Comparison of ENCODE assay signal across 9 mouse cellular contexts in the genomic region with DNA sequence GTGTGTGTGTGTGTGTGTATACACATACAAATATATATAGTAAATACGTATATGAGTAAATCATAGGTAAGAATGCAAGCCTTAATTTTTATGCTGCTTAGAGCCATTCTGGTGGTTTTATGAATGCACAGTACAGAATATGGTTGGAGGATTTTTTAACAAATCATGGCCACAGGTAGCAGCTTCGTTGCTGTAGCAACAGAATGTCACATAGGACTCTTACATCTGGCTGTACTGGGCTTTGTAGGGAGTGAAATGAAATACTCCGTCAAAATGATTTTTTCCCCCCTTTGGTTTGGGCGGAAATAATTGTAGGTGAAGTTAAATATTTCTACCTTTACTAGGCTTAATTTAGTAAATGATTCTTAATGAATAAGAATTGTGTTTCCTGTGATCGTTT. TPM values are rescaled to one million over a fixed set of nuclear protein-coding genes. Genes with fewer than 3 reads are reported as not detected.
A peak's percentile ranks its signal among the peaks of the same experiment; 100 is the strongest.
DNase-seq lines count a peak whose midpoint lies in the region; ATAC-seq and TF ChIP-seq lines count a peak whose summit lies in the region.
"Had no signal": no experiment of that assay in that cellular context is flagged by ENCODE, and none has a peak within 500 bp of the region (broad histone marks: within the 10 kb centered on the region; RNA-seq: fewer than 3 reads in every experiment).

No protein-coding gene starts in this region.

- 84% methylated on average over 5 of the region's 5 CpGs for WGBS in limb, embryonic 12.5 days
- 87% methylated on average over 5 of the region's 5 CpGs for WGBS in limb, embryonic 10.5 days
- WGBS in hindbrain, embryonic 12.5 days = 60% methylated on average over 5 of the region's 5 CpGs
- 55% methylated on average over 5 of the region's 5 CpGs for WGBS in midbrain, embryonic 15.5 days

- no peaks in the 10 kb centered on the region for H3K9me3 ChIP-seq in limb, embryonic 12.5 days
- H3K9me3 ChIP-seq in limb, embryonic 10.5 days (replicated peaks) = no peaks in the 10 kb centered on the region
- no peaks in the 10 kb centered on the region for H3K9me3 ChIP-seq in hindbrain, embryonic 12.5 days (replicated peaks)
- H3K9me3 ChIP-seq in midbrain, embryonic 15.5 days = no peaks in the 10 kb centered on the region

- peak overlapping the region; percentile 26 for H3K4me3 ChIP-seq in gastrocnemius, adult 2 months
- no peak overlapping the region for H3K4me3 ChIP-seq in limb, embryonic 12.5 days (replicated peaks)
- H3K4me3 ChIP-seq in limb, embryonic 10.5 days = no peak overlapping the region
- H3K4me3 ChIP-seq in hindbrain, embryonic 12.5 days = peak overlapping the region; percentile 64
- H3K4me3 ChIP-seq in midbrain, embryonic 15.5 days = peak overlapping the region; percentile 86

- H3K4me1 ChIP-seq in limb, embryonic 12.5 days (replicated peaks) = peaks cover 29% of the 10 kb centered on the region
- peaks cover 23% of the 10 kb centered on the region for H3K4me1 ChIP-seq in limb, embryonic 10.5 days
- H3K4me1 ChIP-seq in hindbrain, embryonic 12.5 days = peaks cover 46% of the 10 kb centered on the region
- H3K4me1 ChIP-seq in midbrain, embryonic 15.5 days = peaks cover 45% of the 10 kb centered on the region

- H3K9ac ChIP-seq in limb, embryonic 12.5 days (replicated peaks) = no peak overlapping the region
- peak overlapping the region; percentile 85; the same call in 1 of the 2 replicates for H3K9ac ChIP-seq in hindbrain, embryonic 12.5 days
- H3K9ac ChIP-seq in midbrain, embryonic 15.5 days = 0 out of 2 replicates have a peak overlapping the region, but pooled peaks have one; percentile 89

- no peak for DNase-seq in gastrocnemius, adult 2 months
- no peak for DNase-seq in gastrocnemius, adult 8-10 months (ENCODE audit: low spot score in 2 of 2)
- no peak for DNase-seq in limb, embryonic 10.5 days (ENCODE audit: low spot score)
- no peak for DNase-seq in urinary bladder, postnatal 4 days (ENCODE audit: low spot score in 2 of 2)
- no peak for DNase-seq in layer of hippocampus, postnatal 36 days
- DNase-seq: gastrocnemius, postnatal 36 days had no signal

- ATAC-seq in limb, embryonic 12.5 days (ENCODE audit: insufficient number of reproducible peaks, insufficient read depth, low FRiP score, low TSS enrichment, low read depth) = no peak
- ATAC-seq in hindbrain, embryonic 12.5 days (ENCODE audit: low FRiP score) = no peak
- peak; percentile 31; the same call in 1 of the 2 replicates for ATAC-seq in midbrain, embryonic 15.5 days (replicated peaks)

- H3K36me3 ChIP-seq in limb, embryonic 12.5 days = peaks cover 7% of the 10 kb centered on the region; the same call in 1 of the 2 replicates
- H3K36me3 ChIP-seq in limb, embryonic 10.5 days = 0 out of 2 replicates have a peak, but pooled peaks cover 3% of the 10 kb centered on the region
- H3K36me3 ChIP-seq in hindbrain, embryonic 12.5 days = 0 out of 2 replicates have a peak, but pooled peaks cover 4% of the 10 kb centered on the region
- no peaks in the 10 kb centered on the region for H3K36me3 ChIP-seq in midbrain, embryonic 15.5 days (replicated peaks)

- intact Hi-C loops in gastrocnemius, adult 2 months (cut with DNase I) = loop anchor here (5.0 to 10.0 kb wide), 2 partner anchors 56 to 148 kb away; no protein-coding TSS in a partner anchor

- no peaks in the 10 kb centered on the region for H3K27me3 ChIP-seq in limb, embryonic 12.5 days
- 0 out of 2 replicates have a peak, but pooled peaks cover 5% of the 10 kb centered on the region for H3K27me3 ChIP-seq in limb, embryonic 10.5 days (ENCODE audit: low read depth, poor library complexity, severe bottlenecking)
- no peaks in the 10 kb centered on the region for H3K27me3 ChIP-seq in hindbrain, embryonic 12.5 days
- no peaks in the 10 kb centered on the region for H3K27me3 ChIP-seq in midbrain, embryonic 15.5 days (replicated peaks)

- TF ChIP-seq CTCF in gastrocnemius, adult 2 months (IDR thresholded peaks at IDR 0.05) = no peak

- peak overlapping the region; percentile 94 for H3K4me2 ChIP-seq in limb, embryonic 12.5 days
- peak overlapping the region; percentile 72 for H3K4me2 ChIP-seq in hindbrain, embryonic 12.5 days (replicated peaks)
- peak overlapping the region; percentile 73 for H3K4me2 ChIP-seq in midbrain, embryonic 15.5 days

- H3K27ac ChIP-seq in gastrocnemius, adult 2 months = no peak overlapping the region
- H3K27ac ChIP-seq in limb, embryonic 12.5 days = no peak overlapping the region
- H3K27ac ChIP-seq in limb, embryonic 10.5 days = no peak overlapping the region
- H3K27ac ChIP-seq in hindbrain, embryonic 12.5 days = no peak overlapping the region
- H3K27ac ChIP-seq in midbrain, embryonic 15.5 days = no peak overlapping the region

RNA-seq across cellular contexts. Expression of gene Sh3rf1, which starts 3.0 kb away (rescaled TPM):
- 1 to 10 TPM; 1.2 to 1.8 TPM for total RNA-seq in gastrocnemius, adult 2 months (2021)
- total RNA-seq in gastrocnemius, adult 8-10 months (2022) = 1 to 10 TPM; 1.3 to 1.8 (median 1.4) TPM
- polyA plus RNA-seq in limb, embryonic 12.5 days (2016; fragmentation: Nextera tagmentation; extraction: Ambion mirVana) = 9.1 and 10.7 TPM in 2 replicates
- polyA plus RNA-seq in limb, embryonic 10.5 days (2016; fragmentation: Nextera tagmentation; extraction: Ambion mirVana) = 7.7 and 7.8 TPM in 2 replicates
- polyA plus RNA-seq in hindbrain, embryonic 12.5 days (2016; fragmentation: Nextera tagmentation; extraction: Ambion mirVana) = 28.1 and 29.7 TPM in 2 replicates
- 29.9 and 30.7 TPM in 2 replicates for polyA plus RNA-seq in midbrain, embryonic 15.5 days (2015; fragmentation: Nextera tagmentation; extraction: Ambion mirVana)
- 10 to 100 TPM; 63.3 to 67.5 TPM for total RNA-seq in layer of hippocampus, postnatal 36 days (2021)

Comparison
In these comparisons a context has a peak if more than half of its experiments do, and no peak if none do; other contexts are left out.
1. H3K4me3 ChIP-seq: peak in gastrocnemius, adult 2 months (single experiment), hindbrain, embryonic 12.5 days (single experiment) and midbrain, embryonic 15.5 days (single experiment); none in limb, embryonic 12.5 days (single experiment) and limb, embryonic 10.5 days (single experiment).
2. Peak in every context shown above with its lines, with median percentiles within 50 percentile points of each other: H3K4me2 ChIP-seq.